Mouse (Mus musculus) limb, embryonic 10.5 days (tissue): Measurements from ENCODE around the gene Znrf4. TPM values are rescaled to one million over a fixed set of nuclear protein-coding genes. Genes with fewer than 3 reads are reported as not detected.
"Not testable (repeated sequence)": the region's sequence is repeated elsewhere in the genome, so short reads cannot be mapped to it uniquely, and the experiment has no call there.

Experiments used
- DNase-seq: peaks from one replicate; pipeline ENCODE4 v3.0.0-alpha.2; 2017; ENCODE audit warnings: low spot score
- H3K27ac ChIP-seq: fragments of 300-500 bp; sonication (generic); 2 replicates; pipeline ENCODE4 v1.5.1; 2016; ENCODE audit warnings: mild to moderate bottlenecking
- H3K27me3 ChIP-seq: fragments of 300-500 bp; sonication (generic); 2 replicates; pipeline ENCODE4 v1.6.1; 2016; ENCODE audit warnings: low read depth, mild to moderate bottlenecking; ENCODE audit not compliant: poor library complexity, severe bottlenecking
- H3K36me3 ChIP-seq: fragments of 300-500 bp; sonication (generic); 2 replicates; pipeline ENCODE4 v1.6.1; 2016; ENCODE audit warnings: mild to moderate bottlenecking, moderate library complexity
- H3K4me1 ChIP-seq: fragments of 300-500 bp; sonication (generic); 2 replicates; pipeline ENCODE4 v1.6.1; 2016
- H3K4me3 ChIP-seq: fragments of 300-500 bp; sonication (generic); 2 replicates; pipeline ENCODE4 v1.5.1; 2016; ENCODE audit warnings: mild to moderate bottlenecking, moderate library complexity
- H3K9me3 ChIP-seq: fragments of 300-500 bp; sonication (generic); replicated peaks from 2 replicates; pipeline ENCODE4 v1.6.1; 2016; ENCODE audit warnings: mild to moderate bottlenecking
- WGBS: fragments of 180-500 bp; shearing (Covaris S2); methylation state at CpG from one replicate; pipeline ENCODE4 v1.1.7; 2016; 5-methylcytosine and 5-hydroxymethylcytosine counted together
- polyA plus RNA-seq: library from polyadenylated mRNA; unstranded; fragments of >200 nt; fragmentation: Nextera tagmentation; extraction: Ambion mirVana; gene quantifications from 2 replicates; pipeline ENCODE4 v1.2.1, GENCODE M21; 2016

Znrf4 gene
- polyA plus RNA-seq, 1 experiment from 2014 or later = not detected

GRCm38 (mm10) chr17:56502526-56502925 lies 9.7 kb downstream of the Znrf4 start:
- WGBS = 41% methylated on average over 9 of the region's 9 CpGs
- H3K27me3 ChIP-seq = no peaks in the 10 kb centered on the region
- H3K4me3 ChIP-seq = no peak overlapping the region
- peaks cover 20% of the 10 kb centered on the region for H3K4me1 ChIP-seq
- DNase-seq = no peak
- H3K27ac ChIP-seq = no peak overlapping the region
- H3K9me3 ChIP-seq = no peaks in the 10 kb centered on the region; the same call in 1 of the 2 replicates
- H3K36me3 ChIP-seq = no peaks in the 10 kb centered on the region

- 76% methylated on average over 2 of the region's 2 CpGs for WGBS
- H3K4me1 ChIP-seq = peaks cover 13% of the 10 kb centered on the region
- not testable (repeated sequence) for H3K4me3 ChIP-seq, H3K27me3 ChIP-seq, H3K27ac ChIP-seq, H3K9me3 ChIP-seq, DNase-seq, H3K36me3 ChIP-seq
Measured at GRCm38 (mm10) chr17:56501635-56502400, 10.4 kb downstream of the Znrf4 start.

GRCm38 (mm10) chr17:56499229-56499628 lies 13.0 kb downstream of the Znrf4 start:
- H3K27me3 ChIP-seq = no peaks in the 10 kb centered on the region
- WGBS = 82% methylated on average over 5 of the region's 5 CpGs
- peaks cover 20% of the 10 kb centered on the region for H3K9me3 ChIP-seq
- H3K27ac ChIP-seq = no peak overlapping the region
- no peak overlapping the region for H3K4me3 ChIP-seq
- H3K36me3 ChIP-seq = no peaks in the 10 kb centered on the region
- no peak for DNase-seq
- H3K4me1 ChIP-seq = no peaks in the 10 kb centered on the region

- Histone ChIP-seq H3K36me3 (no peaks in the 10 kb centered on the region), H3K27me3 (no peaks in the 10 kb centered on the region), H3K4me3 (no peak overlapping the region), H3K27ac (no peak overlapping the region), H3K4me1 (no peaks in the 10 kb centered on the region), H3K9me3 (peaks cover 47% of the 10 kb centered on the region)
- 70% methylated on average over 2 of the region's 2 CpGs for WGBS
- no peak for DNase-seq
Measured at GRCm38 (mm10) chr17:56494480-56494879, 17.8 kb downstream of the Znrf4 start.

GRCm38 (mm10) chr17:56493841-56494240 lies 18.4 kb downstream of the Znrf4 start:
- WGBS = 83% methylated on average over 2 of the region's 2 CpGs
- Histone ChIP-seq H3K27me3 (no peaks in the 10 kb centered on the region), H3K4me1 (peaks cover under 1% of the 10 kb centered on the region; the same call in 1 of the 2 replicates), H3K27ac (no peak overlapping the region), H3K4me3 (no peak overlapping the region), H3K9me3 (peaks cover 47% of the 10 kb centered on the region), H3K36me3 (no peaks in the 10 kb centered on the region)
- no peak for DNase-seq

- no peak for DNase-seq
- Histone ChIP-seq H3K27me3 (no peaks in the 10 kb centered on the region), H3K27ac (no peak overlapping the region), H3K9me3 (peaks cover 37% of the 10 kb centered on the region), H3K4me3 (no peak overlapping the region), H3K4me1 (peaks cover 18% of the 10 kb centered on the region), H3K36me3 (no peaks in the 10 kb centered on the region)
- 87% methylated on average over 7 of the region's 7 CpGs for WGBS
Measured at GRCm38 (mm10) chr17:56490438-56491152, 21.6 kb downstream of the Znrf4 start.

GRCm38 (mm10) chr17:56488028-56488427 lies 24.2 kb downstream of the Znrf4 start:
- Histone ChIP-seq H3K27me3 (0 out of 2 replicates have a peak, but pooled peaks cover 5% of the 10 kb centered on the region), H3K9me3 (peaks cover 15% of the 10 kb centered on the region), H3K4me3 (0 out of 2 replicates have a peak overlapping the region, but pooled peaks have one; percentile 24), H3K36me3 (no peaks in the 10 kb centered on the region), H3K27ac (peak overlapping the region; percentile 72), H3K4me1 (peaks cover 18% of the 10 kb centered on the region)
- peak; percentile 78 for DNase-seq
- 8% methylated on average over 12 of the region's 12 CpGs for WGBS

- Histone ChIP-seq H3K27ac (peak overlapping the region; percentile 72), H3K4me1 (peaks cover 18% of the 10 kb centered on the region), H3K4me3 (peak overlapping the region; percentile 24; the same call in 1 of the 2 replicates), H3K9me3 (peaks cover 10% of the 10 kb centered on the region), H3K36me3 (no peaks in the 10 kb centered on the region), H3K27me3 (0 out of 2 replicates have a peak, but pooled peaks cover 5% of the 10 kb centered on the region)
- WGBS = 5% methylated on average over 12 of the region's 16 CpGs
- DNase-seq = peak; percentile 79
Measured at GRCm38 (mm10) chr17:56487441-56487888, 24.8 kb downstream of the Znrf4 start.

GRCm38 (mm10) chr17:56485926-56486325 lies 26.3 kb downstream of the Znrf4 start:
- Histone ChIP-seq H3K27me3 (0 out of 2 replicates have a peak, but pooled peaks cover 13% of the 10 kb centered on the region), H3K36me3 (no peaks in the 10 kb centered on the region), H3K4me1 (peaks cover 21% of the 10 kb centered on the region), H3K27ac (no peak overlapping the region), H3K4me3 (no peak overlapping the region), H3K9me3 (peaks cover under 1% of the 10 kb centered on the region; the same call in 1 of the 2 replicates)
- DNase-seq = no peak
- 93% methylated on average over 9 of the region's 9 CpGs for WGBS

GRCm38 (mm10) chr17:56485118-56485517 lies 27.1 kb downstream of the Znrf4 start:
- 89% methylated on average over 9 of the region's 9 CpGs for WGBS
- DNase-seq = no peak

GRCm38 (mm10) chr17:56482671-56483070 lies 29.6 kb downstream of the Znrf4 start:
- no peaks in the 10 kb centered on the region for H3K36me3 ChIP-seq
- 85% methylated on average over 1 of the region's 1 CpGs for WGBS
- peaks cover 23% of the 10 kb centered on the region for H3K27me3 ChIP-seq
- H3K4me1 ChIP-seq = peaks cover 17% of the 10 kb centered on the region
- DNase-seq = no peak
- H3K27ac ChIP-seq = no peak overlapping the region
- H3K9me3 ChIP-seq = no peaks in the 10 kb centered on the region
- no peak overlapping the region for H3K4me3 ChIP-seq

More at GRCm38 (mm10) chr17:56485118-56485517, 27.1 kb downstream of the Znrf4 start:
- Histone ChIP-seq H3K4me3 (no peak overlapping the region), H3K27ac (no peak overlapping the region), H3K27me3 (0 out of 2 replicates have a peak, but pooled peaks cover 13% of the 10 kb centered on the region), H3K4me1 (peaks cover 21% of the 10 kb centered on the region), H3K9me3 (no peaks in the 10 kb centered on the region), H3K36me3 (no peaks in the 10 kb centered on the region)

- H3K4me3 ChIP-seq = no peak overlapping the region
- peak; percentile 84 for DNase-seq
- WGBS = 15% methylated on average over 6 of the region's 6 CpGs
- H3K4me1 ChIP-seq = peaks cover 24% of the 10 kb centered on the region
- H3K36me3 ChIP-seq = no peaks in the 10 kb centered on the region
- H3K27me3 ChIP-seq = peaks cover 43% of the 10 kb centered on the region
- H3K9me3 ChIP-seq = no peaks in the 10 kb centered on the region
- H3K27ac ChIP-seq = peak overlapping the region; percentile 44; the same call in 1 of the 2 replicates
Measured at GRCm38 (mm10) chr17:56479358-56479757, 32.9 kb downstream of the Znrf4 start.

GRCm38 (mm10) chr17:56478191-56478611 lies 34.0 kb downstream of the Znrf4 start:
- Histone ChIP-seq H3K4me3 (no peak overlapping the region), H3K9me3 (no peaks in the 10 kb centered on the region), H3K27ac (no peak overlapping the region), H3K4me1 (peaks cover 36% of the 10 kb centered on the region), H3K27me3 (peaks cover 51% of the 10 kb centered on the region), H3K36me3 (no peaks in the 10 kb centered on the region)
- WGBS = 62% methylated on average over 11 of the region's 11 CpGs
- DNase-seq = no peak
